Mouse (Mus musculus): ENCODE measurements at regions not wholly inside any gene's neighbourhood (a gene's known extent, or its start where the extent isn't known, plus 50 kb on each side); places are given as distances from the start of the nearest gene placed in this dataset.

GRCm38 (mm10) chr6:58752496-58752895 is 78.8 kb upstream of the Herc3 start:
- TF ChIP-seq GATA1 (IDR thresholded peaks at IDR 0.05; ENCODE audit: borderline replicate concordance, low read length) (no peak), FLI1 (IDR thresholded peaks at IDR 0.05; ENCODE audit: low read length) (no peak)

Measured in megakaryocyte, embryonic 14.5 days (primary cell).